Mouse (Mus musculus) liver, embryonic 15.5 days (tissue): ENCODE measurements around the gene Zfp451. TPM values are rescaled to one million over a fixed set of nuclear protein-coding genes. Genes with fewer than 3 reads are reported as not detected.

ENCODE experiments used
- ATAC-seq: fragments of 200-750 bp; cut with Nextera tagmentation; 2 replicates; pipeline ENCODE4 v1.8.0; 2017; ENCODE audit warnings: moderate number of reproducible peaks, mild to moderate bottlenecking, moderate library complexity; ENCODE audit not compliant: insufficient read depth
- H3K27ac ChIP-seq: fragments of 300-500 bp; sonication (generic); replicated peaks from 2 replicates; pipeline ENCODE4 v1.5.1; 2015; ENCODE audit warnings: mild to moderate bottlenecking, inconsistent platforms
- H3K27me3 ChIP-seq: fragments of 300-500 bp; sonication (generic); 2 replicates; pipeline ENCODE4 v1.6.1; 2015; ENCODE audit warnings: mild to moderate bottlenecking, inconsistent platforms
- H3K36me3 ChIP-seq: fragments of 300-500 bp; sonication (generic); replicated peaks from 2 replicates; pipeline ENCODE4 v1.6.1; 2015; ENCODE audit warnings: moderate library complexity, mild to moderate bottlenecking, inconsistent platforms
- H3K4me1 ChIP-seq: fragments of 300-500 bp; sonication (generic); replicated peaks from 2 replicates; pipeline ENCODE4 v1.6.1; 2015; ENCODE audit warnings: inconsistent platforms
- H3K4me2 ChIP-seq: fragments of 300-500 bp; sonication (generic); 2 replicates; pipeline ENCODE4 v1.6.1; 2015; ENCODE audit warnings: moderate library complexity, mild to moderate bottlenecking, inconsistent platforms
- H3K4me3 ChIP-seq: fragments of 300-500 bp; sonication (generic); replicated peaks from 2 replicates; pipeline ENCODE4 v1.5.1; 2015; ENCODE audit warnings: mild to moderate bottlenecking, inconsistent platforms
- H3K9ac ChIP-seq: fragments of 300-500 bp; sonication (generic); 2 replicates; pipeline ENCODE4 v1.6.1; 2015; ENCODE audit warnings: moderate library complexity, mild to moderate bottlenecking, inconsistent platforms
- H3K9me3 ChIP-seq: fragments of 300-500 bp; sonication (generic); replicated peaks from 2 replicates; pipeline ENCODE4 v1.6.1; 2016; ENCODE audit warnings: inconsistent platforms
- WGBS: fragments of 180-500 bp; shearing (Covaris S2); methylation state at CpG from one replicate; pipeline ENCODE4 v1.1.7; 2015; ENCODE audit warnings: mixed read lengths; ENCODE audit not compliant: insufficient replicate concordance; 5-methylcytosine and 5-hydroxymethylcytosine counted together
- polyA plus RNA-seq: library from polyadenylated mRNA; unstranded; fragments of >200 nt; fragmentation: Nextera tagmentation; extraction: Ambion mirVana; gene quantifications from 2 replicates; pipeline ENCODE4 v1.2.1, GENCODE M21; 2015

Zfp451 gene
- polyA plus RNA-seq, 1 experiment from 2014 or later: 5.6 TPM

DNA sequence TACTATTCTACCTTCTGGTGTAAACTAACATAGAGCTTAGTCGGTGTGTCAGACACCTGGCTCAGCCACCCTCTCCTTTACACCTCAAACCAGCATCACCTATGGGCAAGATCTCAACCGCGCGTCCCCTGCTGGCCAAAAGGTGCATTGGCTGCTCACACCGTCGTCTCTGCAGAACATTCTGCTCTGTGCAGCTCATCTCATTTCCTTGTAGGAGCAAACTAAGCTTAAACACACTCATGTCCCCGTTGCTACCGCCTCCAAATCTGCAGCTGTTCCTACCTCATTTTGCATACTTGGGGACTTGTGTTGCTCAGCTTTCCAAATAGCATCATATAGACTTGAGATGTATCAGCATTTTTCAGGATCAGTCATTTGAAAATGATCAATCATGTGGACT lies 71.5 kb downstream of the Zfp451 start:
- Histone ChIP-seq H3K27ac (no peak overlapping the region), H3K9ac (no peak overlapping the region), H3K9me3 (no peaks in the 10 kb centered on the region), H3K36me3 (peaks cover 48% of the 10 kb centered on the region), H3K4me1 (0 out of 2 replicates have a peak, but pooled peaks cover 4% of the 10 kb centered on the region), H3K4me3 (no peak overlapping the region), H3K27me3 (no peaks in the 10 kb centered on the region), H3K4me2 (no peak overlapping the region)
- no peak for ATAC-seq
- WGBS: 16% methylated on average over 8 of the region's 8 CpGs

DNA sequence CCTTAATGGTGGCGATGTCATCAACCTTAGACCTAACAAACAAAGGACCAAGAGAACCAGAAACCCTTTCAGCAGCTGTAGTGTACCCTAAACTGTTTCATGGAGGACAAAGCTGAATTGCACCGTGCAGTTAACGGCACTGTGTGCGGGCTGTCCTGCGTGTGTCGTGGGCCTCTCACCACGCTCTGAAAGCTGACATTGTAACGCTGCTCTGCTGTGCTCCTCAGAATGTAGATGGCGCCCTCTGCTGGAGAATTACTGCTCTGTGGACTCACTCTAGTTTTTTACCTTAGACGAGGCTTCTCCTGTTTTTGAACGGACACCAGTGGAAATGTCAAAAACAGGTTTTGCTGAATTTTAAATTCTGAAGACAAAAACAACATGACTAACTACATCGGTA lies 75.1 kb downstream of the Zfp451 start:
- H3K27ac ChIP-seq: no peak overlapping the region
- no peak overlapping the region for H3K4me3 ChIP-seq
- H3K9me3 ChIP-seq: no peaks in the 10 kb centered on the region
- no peak overlapping the region for H3K9ac ChIP-seq
- WGBS: 30% methylated on average over 12 of the region's 12 CpGs
- H3K36me3 ChIP-seq: peaks cover 38% of the 10 kb centered on the region
- H3K4me2 ChIP-seq: no peak overlapping the region
- peak; percentile 54; the same call in 1 of the 2 replicates for ATAC-seq
- 0 out of 2 replicates have a peak, but pooled peaks cover 4% of the 10 kb centered on the region for H3K4me1 ChIP-seq
- no peaks in the 10 kb centered on the region for H3K27me3 ChIP-seq

DNA sequence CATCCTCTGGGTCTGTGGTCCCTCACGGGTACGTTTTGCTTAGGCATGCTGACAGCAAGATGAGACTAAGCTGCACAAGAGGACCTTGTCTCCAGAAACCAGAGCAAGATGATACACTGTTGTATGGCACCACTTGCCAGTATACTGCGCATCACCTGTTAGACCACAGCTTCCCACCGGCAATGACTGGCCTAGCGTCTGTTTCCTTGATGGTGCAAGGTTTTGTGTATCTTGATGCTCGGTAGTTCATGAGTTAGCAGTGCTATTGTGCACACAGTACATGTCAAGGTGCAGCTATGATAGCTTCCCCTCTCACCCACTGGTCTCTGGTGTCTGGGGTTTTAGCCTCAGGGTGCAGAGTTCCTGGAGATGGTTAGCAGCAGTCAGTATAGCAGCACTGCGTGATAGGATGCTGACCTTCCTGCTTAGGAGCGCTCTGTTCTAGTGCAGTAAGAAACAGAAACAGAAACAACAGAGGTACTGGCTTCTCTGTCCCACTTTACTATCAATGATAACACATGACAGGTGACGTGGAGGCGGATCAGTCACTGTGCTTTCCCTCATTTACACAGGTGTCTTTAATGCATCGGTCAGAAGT lies 75.6 kb downstream of the Zfp451 start:
- WGBS: 67% methylated on average over 11 of the region's 11 CpGs
- ATAC-seq: 0 out of 2 replicates have a peak, but pooled peaks have one; percentile 13
- Histone ChIP-seq H3K27me3 (no peaks in the 10 kb centered on the region), H3K36me3 (peaks cover 34% of the 10 kb centered on the region), H3K4me1 (0 out of 2 replicates have a peak, but pooled peaks cover 4% of the 10 kb centered on the region), H3K4me2 (no peak overlapping the region), H3K27ac (no peak overlapping the region), H3K9ac (no peak overlapping the region), H3K4me3 (no peak overlapping the region), H3K9me3 (no peaks in the 10 kb centered on the region)

DNA sequence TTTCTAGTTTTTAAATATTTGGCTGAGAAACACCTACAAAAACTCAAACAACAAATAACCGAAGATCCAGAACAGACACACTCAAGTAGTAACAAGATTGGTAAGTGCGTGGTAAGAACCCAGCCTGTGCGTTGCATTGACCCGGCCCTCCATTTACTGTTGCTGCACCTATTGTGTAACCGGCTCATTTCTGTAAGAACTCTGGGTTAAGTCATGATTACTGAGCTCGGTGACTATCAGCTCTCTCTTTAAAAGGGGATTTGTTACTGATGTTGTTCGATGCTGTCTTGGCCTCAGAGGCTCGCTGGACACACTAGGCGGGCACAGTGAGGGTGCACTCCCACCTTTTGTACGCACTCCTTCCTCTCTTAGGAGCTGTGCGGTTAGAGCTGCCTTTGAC lies 76.1 kb downstream of the Zfp451 start:
- Histone ChIP-seq H3K9me3 (no peaks in the 10 kb centered on the region), H3K27ac (no peak overlapping the region), H3K4me1 (0 out of 2 replicates have a peak, but pooled peaks cover 4% of the 10 kb centered on the region), H3K27me3 (no peaks in the 10 kb centered on the region), H3K36me3 (peaks cover 34% of the 10 kb centered on the region), H3K9ac (no peak overlapping the region), H3K4me2 (no peak overlapping the region), H3K4me3 (no peak overlapping the region)
- 86% methylated on average over 11 of the region's 11 CpGs for WGBS
- ATAC-seq: no peak

DNA sequence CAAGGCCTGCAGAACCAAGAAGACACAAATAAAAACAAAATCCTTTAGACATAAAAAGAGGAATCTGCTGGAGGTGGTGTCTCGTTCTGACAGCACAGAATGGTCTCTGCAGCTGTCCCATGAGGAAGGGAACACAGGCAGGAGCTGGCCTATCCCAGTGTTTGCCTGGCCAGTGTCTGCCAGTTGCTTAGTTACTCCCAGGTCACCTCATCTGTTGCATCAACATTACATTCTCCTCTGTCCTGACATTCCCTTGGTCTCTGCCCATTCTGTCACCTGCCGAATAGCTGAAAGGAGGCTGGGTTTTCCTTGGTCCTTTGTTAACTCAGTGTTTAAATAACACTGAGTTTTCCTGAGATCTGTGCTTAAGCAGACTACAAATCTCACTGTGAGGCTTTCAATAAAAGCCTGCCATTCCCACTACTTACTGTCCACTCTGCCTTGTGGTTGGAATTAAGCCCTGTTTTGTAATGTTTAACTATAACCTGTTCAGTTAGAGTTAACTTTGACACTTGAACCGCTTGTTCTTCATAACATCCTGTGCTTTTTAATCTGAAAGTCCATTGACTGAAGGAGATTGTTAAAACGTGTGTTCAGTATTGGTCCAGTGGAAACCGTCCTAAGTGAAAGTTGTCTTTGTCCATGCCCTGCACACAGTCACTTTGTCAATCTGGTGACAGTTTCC lies 80.3 kb downstream of the Zfp451 start:
- peaks cover 37% of the 10 kb centered on the region for H3K36me3 ChIP-seq
- no peak overlapping the region for H3K4me3 ChIP-seq
- 0 out of 2 replicates have a peak, but pooled peaks cover 3% of the 10 kb centered on the region for H3K4me1 ChIP-seq
- H3K4me2 ChIP-seq: no peak overlapping the region
- H3K27ac ChIP-seq: no peak overlapping the region
- ATAC-seq: peak; percentile 82
- H3K27me3 ChIP-seq: no peaks in the 10 kb centered on the region
- no peaks in the 10 kb centered on the region for H3K9me3 ChIP-seq
- H3K9ac ChIP-seq: no peak overlapping the region
- 61% methylated on average over 5 of the region's 5 CpGs for WGBS

DNA sequence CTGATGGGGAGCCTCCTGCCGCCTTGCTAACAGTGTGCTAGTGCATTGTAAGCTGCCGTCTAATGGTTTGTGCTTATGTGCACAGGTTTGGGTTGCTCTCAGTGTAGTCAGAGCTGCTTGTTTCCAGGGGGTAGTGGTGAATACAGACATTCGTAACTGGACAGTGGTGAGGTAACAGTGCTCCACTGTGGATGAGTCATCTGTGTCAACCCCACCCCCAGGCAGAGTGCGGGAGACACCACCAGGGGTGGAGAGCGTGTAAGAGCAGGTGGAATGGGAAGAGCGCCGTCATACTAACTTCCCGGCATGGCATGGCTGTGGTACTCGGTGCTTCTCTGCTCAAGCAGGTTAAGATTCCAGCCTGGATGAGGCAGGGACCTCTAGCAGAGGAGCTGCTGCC lies 81.4 kb downstream of the Zfp451 start:
- no peak overlapping the region for H3K27ac ChIP-seq
- no peak overlapping the region for H3K4me3 ChIP-seq
- ATAC-seq: no peak
- H3K36me3 ChIP-seq: peaks cover 29% of the 10 kb centered on the region; the same call in 1 of the 2 replicates
- H3K4me2 ChIP-seq: no peak overlapping the region
- no peaks in the 10 kb centered on the region for H3K27me3 ChIP-seq
- no peak overlapping the region for H3K9ac ChIP-seq
- no peaks in the 10 kb centered on the region for H3K9me3 ChIP-seq
- H3K4me1 ChIP-seq: no peaks in the 10 kb centered on the region
- WGBS: 79% methylated on average over 9 of the region's 9 CpGs

DNA sequence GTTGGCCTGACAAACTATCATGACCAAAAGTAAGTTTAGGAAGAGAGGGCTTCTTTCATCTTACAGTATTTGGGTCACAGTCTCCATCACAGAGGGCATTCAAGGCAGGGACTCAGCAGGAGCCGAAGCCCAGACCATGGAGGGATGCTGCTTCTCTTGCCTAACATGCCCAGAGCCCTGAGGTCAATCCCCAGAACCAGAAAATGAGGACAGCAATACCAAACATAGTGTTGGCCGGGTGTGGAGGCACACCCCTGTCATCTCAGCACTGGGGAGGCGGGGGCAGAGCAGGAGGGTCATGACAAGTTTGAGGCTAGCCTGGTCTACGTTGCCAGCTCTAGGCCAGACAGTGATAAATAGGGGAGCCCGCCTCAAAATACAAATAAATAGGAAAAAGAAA lies 89.3 kb downstream of the Zfp451 start:
- Histone ChIP-seq H3K36me3 (peaks cover 40% of the 10 kb centered on the region), H3K4me2 (no peak overlapping the region), H3K9ac (no peak overlapping the region), H3K27ac (no peak overlapping the region), H3K9me3 (no peaks in the 10 kb centered on the region), H3K4me3 (no peak overlapping the region), H3K27me3 (no peaks in the 10 kb centered on the region), H3K4me1 (peaks cover 11% of the 10 kb centered on the region)
- 78% methylated on average over 5 of the region's 5 CpGs for WGBS
- ATAC-seq: no peak

DNA sequence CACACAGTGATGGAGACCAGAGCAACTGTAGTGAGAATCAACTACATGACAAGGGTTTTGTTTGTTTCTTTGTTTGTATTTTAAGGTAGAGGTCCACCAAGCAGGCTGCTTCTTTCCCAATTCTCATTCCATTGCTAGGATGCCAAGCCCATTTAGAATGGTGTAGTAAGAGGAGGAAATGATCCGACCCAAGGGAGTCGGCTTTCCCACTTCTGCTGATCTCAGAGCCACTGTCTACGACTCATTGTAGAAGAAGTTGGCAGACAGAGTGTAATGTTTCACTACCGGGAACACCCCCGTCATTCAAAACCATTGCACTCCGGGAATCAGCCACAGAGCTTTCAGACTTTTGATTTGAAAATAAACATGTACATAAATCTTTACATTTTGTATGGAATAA lies 89.9 kb downstream of the Zfp451 start:
- no peaks in the 10 kb centered on the region for H3K9me3 ChIP-seq
- no peak overlapping the region for H3K9ac ChIP-seq
- H3K4me1 ChIP-seq: peaks cover 13% of the 10 kb centered on the region
- WGBS: 86% methylated on average over 6 of the region's 6 CpGs
- H3K27me3 ChIP-seq: no peaks in the 10 kb centered on the region
- H3K36me3 ChIP-seq: peaks cover 35% of the 10 kb centered on the region
- ATAC-seq: no peak
- no peak overlapping the region for H3K4me3 ChIP-seq
- H3K4me2 ChIP-seq: no peak overlapping the region
- no peak overlapping the region for H3K27ac ChIP-seq

DNA sequence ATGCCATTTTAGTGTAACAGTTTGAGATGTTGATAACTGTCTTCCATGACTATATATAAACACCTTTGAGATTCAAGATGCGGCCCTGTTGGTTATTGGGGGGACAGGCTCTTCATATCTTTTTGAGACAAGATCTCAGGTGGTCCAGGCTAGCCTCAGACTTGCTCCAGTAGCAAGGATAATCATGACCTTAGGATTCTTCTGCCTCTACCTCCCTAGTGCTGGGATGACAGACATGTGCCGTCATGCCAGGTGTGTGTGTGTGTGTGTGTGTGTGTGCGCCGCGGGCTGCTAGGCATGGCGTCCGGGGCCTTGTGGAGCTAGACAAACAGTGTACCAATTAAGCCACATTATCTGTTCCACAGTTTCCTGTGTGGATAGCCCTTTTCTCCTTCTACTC lies 93.4 kb downstream of the Zfp451 start:
- Histone ChIP-seq H3K4me2 (peak overlapping the region; percentile 93), H3K9ac (no peak overlapping the region), H3K27me3 (0 out of 2 replicates have a peak, but pooled peaks cover 5% of the 10 kb centered on the region), H3K27ac (no peak overlapping the region), H3K36me3 (peaks cover 30% of the 10 kb centered on the region), H3K4me3 (0 out of 2 replicates have a peak overlapping the region, but pooled peaks have one; percentile 74), H3K4me1 (peaks cover 16% of the 10 kb centered on the region), H3K9me3 (no peaks in the 10 kb centered on the region)
- ATAC-seq: no peak
- 76% methylated on average over 7 of the region's 7 CpGs for WGBS

DNA sequence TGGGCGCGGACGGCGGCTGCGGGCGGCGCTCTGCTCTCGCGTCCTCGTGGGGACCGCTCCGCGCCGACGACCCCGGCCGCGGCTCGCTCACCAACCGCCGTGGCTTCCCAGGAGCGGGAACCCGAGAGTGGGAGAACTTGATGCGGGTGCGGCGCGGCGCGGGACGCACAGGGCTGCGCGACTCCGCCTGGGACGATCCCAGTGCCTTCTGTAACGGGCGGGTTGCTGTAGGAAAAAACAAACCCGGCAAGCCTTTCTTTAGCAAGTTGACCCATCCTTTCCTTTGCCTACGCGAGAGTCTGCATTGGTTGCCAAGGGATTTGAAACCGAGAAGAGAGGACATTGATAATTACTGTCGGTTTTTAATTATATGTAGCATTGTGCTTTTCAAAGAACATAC lies 94.2 kb downstream of the Zfp451 start:
- H3K9me3 ChIP-seq: no peaks in the 10 kb centered on the region
- H3K27me3 ChIP-seq: peaks cover 5% of the 10 kb centered on the region
- peaks cover 25% of the 10 kb centered on the region for H3K36me3 ChIP-seq
- H3K9ac ChIP-seq: peak overlapping the region; percentile 84
- under 1% methylated on average over 41 of the region's 41 CpGs for WGBS
- peak; percentile 67 for ATAC-seq
- H3K4me1 ChIP-seq: peaks cover 16% of the 10 kb centered on the region
- peak overlapping the region; percentile 74 for H3K4me3 ChIP-seq
- H3K27ac ChIP-seq: peak overlapping the region; percentile 87
- peak overlapping the region; percentile 93 for H3K4me2 ChIP-seq

DNA sequence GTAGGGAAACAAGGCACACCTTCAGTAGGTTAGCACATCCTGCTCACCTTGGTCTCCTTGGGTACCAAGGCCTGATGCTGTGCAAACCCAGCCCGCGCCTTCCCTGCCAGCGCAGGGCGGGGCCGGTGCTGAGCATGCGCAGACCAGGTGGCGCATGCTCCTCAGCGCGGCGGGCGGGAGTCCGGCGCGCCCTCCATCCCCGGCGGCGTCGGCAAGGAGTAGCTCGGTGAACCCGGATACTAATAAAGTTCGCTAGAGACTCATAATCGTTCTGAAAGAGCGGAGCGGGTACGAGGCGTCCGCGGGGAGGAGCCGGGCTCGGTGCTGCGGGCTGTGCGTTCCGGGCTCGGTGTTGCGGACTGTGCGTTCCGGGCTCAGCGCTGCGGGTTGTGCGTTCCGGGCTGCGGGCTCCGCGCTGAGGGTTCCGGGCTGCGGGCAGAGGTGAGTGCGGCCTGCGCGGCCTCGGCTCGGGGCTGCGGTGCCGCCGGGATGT lies 94.6 kb downstream of the Zfp451 start, which contains the start of gene Rab23:
TSS of gene Rab23 (plus strand) at position 155 of the 493 bp plus-strand sequence.
- peaks cover 20% of the 10 kb centered on the region for H3K36me3 ChIP-seq
- H3K9ac ChIP-seq: peak within 1 kb of the TSS; percentile 84
- peak within 1 kb of the TSS; percentile 87 for H3K27ac ChIP-seq
- ATAC-seq: peak; percentile 94
- H3K9me3 ChIP-seq: no peaks in the 10 kb centered on the region
- H3K4me1 ChIP-seq: peaks cover 16% of the 10 kb centered on the region
- H3K4me2 ChIP-seq: peak within 1 kb of the TSS; percentile 93
- WGBS: 1% methylated on average over 54 of the region's 54 CpGs
- peak within 1 kb of the TSS; percentile 74 for H3K4me3 ChIP-seq
- peaks cover 10% of the 10 kb centered on the region for H3K27me3 ChIP-seq
